Mouse (Mus musculus): ENCODE data around the gene Mak. TPM values are rescaled to one million over a fixed set of nuclear protein-coding genes. Genes with fewer than 3 reads are reported as not detected.

Gene Mak
- polyA plus RNA-seq, 1 experiment from 2014 or later: 0.10 TPM

Other genes starting within 250 kb of the Mak start
- gene Gcnt2, start 220.0 kb downstream of the Mak start, polyA plus RNA-seq (2015; fragmentation: Nextera tagmentation; extraction: Ambion mirVana): 1.6 TPM in 2 replicates
- gene Pak1ip1, start 78.7 kb downstream of the Mak start, polyA plus RNA-seq (2015; fragmentation: Nextera tagmentation; extraction: Ambion mirVana): 53.5 and 56.0 TPM in 2 replicates
- gene Tmem14c, start 63.4 kb downstream of the Mak start, polyA plus RNA-seq (2015; fragmentation: Nextera tagmentation; extraction: Ambion mirVana): 670 and 685 TPM in 2 replicates
- gene Gcm2, start 31.3 kb upstream of the Mak start, polyA plus RNA-seq (2015; fragmentation: Nextera tagmentation; extraction: Ambion mirVana): not detected in 2 replicates
- not detected in 2 replicates for gene Sycp2l, start 34.6 kb upstream of the Mak start, polyA plus RNA-seq (2015; fragmentation: Nextera tagmentation; extraction: Ambion mirVana)
- gene Elovl2, start 140.7 kb upstream of the Mak start, polyA plus RNA-seq (2015; fragmentation: Nextera tagmentation; extraction: Ambion mirVana): 42.5 and 44.7 TPM in 2 replicates
- 4.1 and 4.6 TPM in 2 replicates for gene Smim13, start 170.1 kb upstream of the Mak start, polyA plus RNA-seq (2015; fragmentation: Nextera tagmentation; extraction: Ambion mirVana)
- not detected in 2 replicates for gene Gm17364, start 194.3 kb upstream of the Mak start, polyA plus RNA-seq (2015; fragmentation: Nextera tagmentation; extraction: Ambion mirVana)

All from liver, embryonic 15.5 days (tissue).